Mouse (Mus musculus) bone marrow macrophage, adult 2 months (primary cell): ENCODE measurements at regions not wholly inside any gene's neighbourhood (a gene's known extent, or its start where the extent isn't known, plus 50 kb on each side); places are given as distances from the start of the nearest gene placed in this dataset.

Experiments
- CTCF ChIP-seq: IDR thresholded peaks from 2 replicates; pipeline ENCODE4 v1.5.1; 2012; ENCODE audit warnings: low read depth, mild to moderate bottlenecking, low read length, moderate library complexity
- POLR2A ChIP-seq: IDR thresholded peaks from 2 replicates; pipeline ENCODE4 v1.6.1; 2012; ENCODE audit warnings: mild to moderate bottlenecking, low read depth, low read length, borderline replicate concordance

DNA sequence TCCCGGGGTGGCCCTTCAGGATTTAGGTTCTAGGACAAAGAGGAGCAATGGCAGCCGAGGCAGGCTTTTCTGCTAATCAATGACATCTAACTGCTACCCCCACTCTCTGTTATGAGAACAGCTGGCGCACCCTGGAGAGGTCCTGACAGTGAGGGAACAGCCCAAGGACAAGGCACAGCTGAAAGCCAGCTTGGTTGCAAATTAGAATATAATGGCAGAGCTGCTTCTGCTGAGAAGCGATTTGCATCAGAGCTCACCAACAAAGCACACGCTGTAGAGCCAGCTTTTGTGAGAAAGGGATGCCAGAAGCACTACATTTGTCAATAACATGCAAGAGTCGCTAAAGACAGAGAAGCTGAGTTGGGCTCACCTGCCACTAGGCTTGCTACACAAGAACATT lies 159.5 kb upstream of the Rgmb start:
- TF ChIP-seq POLR2A (no peak), CTCF (no peak)
